Mouse (Mus musculus) C2C12 (cell line): ENCODE results near the gene Dscaml1. TPM values are rescaled to one million over a fixed set of nuclear protein-coding genes. Genes with fewer than 3 reads are reported as not detected.

Experiments
- H3K27me3 ChIP-seq: one replicate; pipeline ENCODE4 v1.6.1; 2011; ENCODE audit not compliant: control insufficient read depth, insufficient read depth, insufficient read length
- H3K36me3 ChIP-seq: one replicate; pipeline ENCODE4 v1.6.1; 2011; ENCODE audit not compliant: control insufficient read depth, insufficient read depth
- H3K4me3 ChIP-seq: one replicate; pipeline ENCODE4 v1.5.1; 2011; ENCODE audit warnings: mild to moderate bottlenecking, control low read depth; ENCODE audit not compliant: poor library complexity, insufficient read depth, severe bottlenecking
- H3K79me2 ChIP-seq: one replicate; pipeline ENCODE4 v1.6.1; 2011; ENCODE audit not compliant: control insufficient read depth, insufficient read depth
- H3K79me3 ChIP-seq: one replicate; pipeline ENCODE4 v1.6.1; 2011; ENCODE audit warnings: low read depth, control low read depth
- H3ac ChIP-seq: one replicate; pipeline ENCODE3; 2011; ENCODE audit warnings: low read depth; ENCODE audit not compliant: control insufficient read depth, insufficient read length
- CEBPB ChIP-seq: IDR thresholded peaks from one replicate; pipeline ENCODE4 v1.6.1; 2011; ENCODE audit warnings: low read depth, mild to moderate bottlenecking, control low read depth, moderate library complexity
- CTCF ChIP-seq: IDR thresholded peaks from one replicate; pipeline ENCODE4 v1.5.1; 2011; ENCODE audit not compliant: control insufficient read depth, insufficient read depth, insufficient read length
- FOSL1 ChIP-seq: IDR thresholded peaks from one replicate; pipeline ENCODE4 v1.8.0; 2011; ENCODE audit warnings: mild to moderate bottlenecking, low read length; ENCODE audit not compliant: poor library complexity, insufficient read depth, severe bottlenecking
- MAX ChIP-seq: IDR thresholded peaks from one replicate; pipeline ENCODE4 v1.6.1; 2011; ENCODE audit warnings: mild to moderate bottlenecking, control low read depth
- MYOD1 ChIP-seq: IDR thresholded peaks from one replicate; pipeline ENCODE4 v1.6.1; 2011; ENCODE audit warnings: low read depth; ENCODE audit not compliant: control insufficient read depth, insufficient read length
- MYOG ChIP-seq: IDR thresholded peaks from one replicate; pipeline ENCODE4 v1.6.1; 2011; ENCODE audit not compliant: control insufficient read depth, insufficient read length; ENCODE audit errors: extremely low read depth
- USF1 ChIP-seq: IDR thresholded peaks from one replicate; pipeline ENCODE4 v1.6.1; 2011; ENCODE audit warnings: low read depth, mild to moderate bottlenecking, control low read depth, moderate library complexity
- polyA plus RNA-seq: library from polyadenylated mRNA; unstranded; fragments of >200 nt; fragmentation: generic; extraction: Trizol; gene quantifications from one replicate; pipeline ENCODE4 v1.2.1, GENCODE M21; 2012; ENCODE audit warnings: missing spikeins

The Dscaml1 gene
- polyA plus RNA-seq, 1 experiment, result not detected

DNA sequence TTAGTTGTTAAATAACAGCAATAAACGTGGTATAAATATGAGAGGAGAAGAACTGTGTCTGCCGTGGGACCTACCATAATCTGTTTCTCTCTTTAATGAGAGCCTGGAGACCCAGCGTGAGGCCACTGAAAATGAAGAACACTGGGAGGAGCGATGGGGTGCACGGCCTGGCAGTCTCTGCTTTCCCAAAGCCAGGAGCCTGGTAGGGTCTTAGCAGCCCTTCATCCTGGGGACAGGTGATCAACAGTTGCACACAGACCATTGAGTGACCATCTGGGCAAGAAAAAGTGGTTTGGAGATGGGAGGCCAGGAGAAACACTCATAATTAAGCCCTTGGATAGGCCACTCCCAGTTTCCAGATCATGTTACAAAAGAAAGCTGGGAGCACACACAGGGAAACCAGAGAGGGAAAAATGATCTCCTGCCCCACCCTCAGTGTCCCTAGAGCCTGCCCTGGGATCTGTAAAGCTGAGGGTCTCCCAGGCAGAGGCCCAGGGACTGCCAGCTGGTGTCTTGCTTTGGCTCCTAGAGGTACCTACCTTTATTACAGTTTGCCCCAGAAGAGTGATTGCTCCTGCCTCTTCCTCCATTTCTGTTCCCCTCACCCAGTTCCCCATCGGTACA, 39.1 kb downstream of the Dscaml1 start:
- H3K36me3 ChIP-seq, result no peaks in the 10 kb centered on the region
- H3K79me2 ChIP-seq, result no peaks in the 10 kb centered on the region
- no peak overlapping the region for H3K4me3 ChIP-seq
- H3ac ChIP-seq, result no peak overlapping the region
- peaks cover 2% of the 10 kb centered on the region for H3K27me3 ChIP-seq
- TF ChIP-seq MYOG (no peak), MAX (no peak), CEBPB (no peak), MYOD1 (no peak), USF1 (no peak), CTCF (no peak), FOSL1 (no peak)
- H3K79me3 ChIP-seq, result no peaks in the 10 kb centered on the region

DNA sequence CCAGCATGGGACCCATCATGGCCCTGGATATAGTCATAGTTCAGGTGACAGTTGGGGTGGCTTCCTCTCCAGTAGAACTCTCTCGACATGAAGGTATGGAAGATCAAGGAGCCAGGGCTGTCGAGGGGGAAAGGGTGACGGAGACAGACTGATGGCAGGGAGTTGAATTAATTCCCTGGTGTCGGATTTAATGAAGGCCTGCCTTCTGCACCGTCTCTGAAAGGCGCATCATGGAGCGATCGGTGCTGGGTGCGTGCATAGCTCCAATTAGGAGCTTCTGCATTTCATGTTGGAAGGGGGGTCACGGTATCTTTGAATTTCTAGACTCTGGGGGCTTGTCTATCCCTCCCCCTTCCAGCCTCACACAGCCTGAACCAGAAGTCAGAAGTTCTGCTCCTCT, 41.8 kb downstream of the Dscaml1 start:
- Histone ChIP-seq H3K79me2 (no peaks in the 10 kb centered on the region), H3ac (no peak overlapping the region), H3K27me3 (peaks cover 8% of the 10 kb centered on the region), H3K36me3 (no peaks in the 10 kb centered on the region), H3K4me3 (no peak overlapping the region), H3K79me3 (no peaks in the 10 kb centered on the region)
- TF ChIP-seq MAX, result no peak
- no peak for TF ChIP-seq FOSL1

DNA sequence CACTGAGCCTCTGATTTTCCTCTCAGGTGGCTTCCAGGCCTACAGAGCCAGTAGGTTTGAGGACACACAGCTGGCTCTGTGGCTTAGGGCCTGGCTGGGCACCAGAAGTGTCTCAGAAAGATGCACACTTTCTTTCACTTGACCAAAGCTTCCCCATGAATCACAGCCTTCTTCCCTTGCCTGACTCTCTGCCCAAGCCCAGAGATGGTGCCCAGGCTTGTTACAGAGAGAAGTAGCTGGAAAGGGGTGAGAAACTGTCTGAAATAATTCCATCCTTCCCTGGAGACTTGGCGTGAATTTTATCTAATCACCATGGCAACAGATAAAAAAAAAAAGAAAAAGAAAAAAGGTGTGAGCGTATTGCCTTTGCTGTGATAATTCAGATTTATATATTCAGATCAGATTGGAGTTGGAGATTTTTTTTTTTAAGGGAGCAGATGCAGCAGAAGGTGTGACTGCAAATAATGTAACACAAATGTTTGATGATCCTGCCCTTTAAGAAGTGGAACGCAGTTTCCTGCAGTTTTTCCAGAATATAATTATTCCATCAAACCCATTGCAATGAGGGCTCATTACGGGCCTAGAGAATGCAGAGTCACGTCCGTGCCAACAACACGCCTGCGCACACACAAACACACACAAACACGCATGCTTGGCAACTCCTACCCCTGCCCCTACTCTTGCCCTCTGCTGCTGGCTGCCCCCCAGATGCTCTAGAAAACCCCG, 44.5 kb downstream of the Dscaml1 start:
- no peak overlapping the region for H3ac ChIP-seq
- H3K79me3 ChIP-seq, result no peaks in the 10 kb centered on the region
- H3K36me3 ChIP-seq, result no peaks in the 10 kb centered on the region
- no peaks in the 10 kb centered on the region for H3K79me2 ChIP-seq
- TF ChIP-seq MYOG, result no peak
- H3K4me3 ChIP-seq, result no peak overlapping the region
- H3K27me3 ChIP-seq, result peaks cover 8% of the 10 kb centered on the region

DNA sequence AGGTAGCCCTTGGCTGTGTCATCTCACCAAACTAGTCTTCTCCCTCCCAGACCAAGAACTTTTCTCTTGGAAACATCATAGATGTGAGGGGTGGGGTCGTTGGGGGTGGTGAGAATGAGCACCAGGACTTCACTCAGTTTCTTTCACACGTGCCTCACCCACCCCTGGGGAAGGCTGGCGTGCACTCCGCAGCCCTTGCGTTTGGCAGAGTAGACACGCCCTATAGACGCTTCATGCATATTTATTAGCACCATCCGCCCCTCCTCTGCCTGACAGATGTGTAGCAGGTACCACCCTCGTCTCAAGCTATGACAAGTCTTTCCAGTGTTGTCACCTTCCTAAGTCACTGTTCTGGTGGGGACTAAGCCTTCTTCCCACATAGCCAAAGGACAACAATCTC, 45.3 kb downstream of the Dscaml1 start:
- peaks cover 8% of the 10 kb centered on the region for H3K27me3 ChIP-seq
- TF ChIP-seq CTCF, result no peak
- no peak for TF ChIP-seq USF1
- no peak for TF ChIP-seq MYOD1
- no peak for TF ChIP-seq FOSL1
- TF ChIP-seq MYOG, result no peak
- no peak for TF ChIP-seq CEBPB
- no peak for TF ChIP-seq MAX
- no peaks in the 10 kb centered on the region for H3K79me3 ChIP-seq
- no peak overlapping the region for H3K4me3 ChIP-seq
- H3K36me3 ChIP-seq, result no peaks in the 10 kb centered on the region
- H3K79me2 ChIP-seq, result no peaks in the 10 kb centered on the region
- H3ac ChIP-seq, result no peak overlapping the region

DNA sequence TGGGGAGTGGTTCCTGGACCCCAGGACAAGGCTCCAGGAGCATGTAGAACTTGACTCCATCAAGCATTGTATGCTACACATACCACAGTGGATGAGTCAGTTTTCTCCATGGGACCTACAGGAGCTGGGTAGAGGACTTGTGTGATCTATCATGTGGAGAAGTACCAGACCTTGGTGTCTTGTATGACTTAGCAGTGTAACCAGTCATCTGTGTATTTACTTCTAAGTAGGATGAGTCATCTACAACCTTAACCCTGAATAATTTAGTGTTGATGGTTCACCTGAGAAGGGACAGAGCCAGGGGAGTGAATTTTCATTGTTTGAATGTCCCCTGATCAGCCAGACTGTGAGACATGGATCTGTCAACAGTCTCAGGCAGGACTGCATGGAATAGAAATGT, 48.4 kb downstream of the Dscaml1 start:
- Histone ChIP-seq H3K79me3 (no peaks in the 10 kb centered on the region), H3K36me3 (no peaks in the 10 kb centered on the region), H3K27me3 (peaks cover 8% of the 10 kb centered on the region), H3K79me2 (no peaks in the 10 kb centered on the region), H3ac (no peak overlapping the region), H3K4me3 (no peak overlapping the region)
- TF ChIP-seq FOSL1 (no peak), CTCF (no peak)

DNA sequence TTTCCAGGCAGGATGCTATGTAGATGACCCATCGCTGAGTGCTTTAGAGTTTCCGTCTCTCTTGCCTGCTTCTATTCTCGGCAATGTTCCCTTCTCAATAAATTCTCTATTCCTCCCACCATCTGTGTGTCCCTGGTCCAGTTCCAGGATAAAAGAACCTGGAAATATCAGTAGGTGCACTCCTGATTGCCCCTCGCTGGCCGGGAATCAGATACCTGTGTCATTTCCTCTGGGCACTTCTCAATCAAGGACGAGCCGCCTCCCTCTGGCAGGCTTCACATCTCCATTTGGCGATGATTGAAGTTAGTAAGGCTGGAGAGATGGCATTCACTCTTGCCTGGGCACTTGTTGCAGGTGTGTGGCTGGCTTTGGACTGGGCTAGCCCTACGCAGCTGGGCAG, 54.5 kb downstream of the Dscaml1 start:
- H3ac ChIP-seq, result no peak overlapping the region
- H3K79me3 ChIP-seq, result no peaks in the 10 kb centered on the region
- H3K79me2 ChIP-seq, result no peaks in the 10 kb centered on the region
- TF ChIP-seq CEBPB, result no peak
- no peak for TF ChIP-seq CTCF
- no peak for TF ChIP-seq MYOG
- no peak for TF ChIP-seq USF1
- TF ChIP-seq MAX, result no peak
- TF ChIP-seq FOSL1, result no peak
- TF ChIP-seq MYOD1, result no peak
- H3K27me3 ChIP-seq, result peaks cover 17% of the 10 kb centered on the region
- no peak overlapping the region for H3K4me3 ChIP-seq
- no peaks in the 10 kb centered on the region for H3K36me3 ChIP-seq
